Mouse (Mus musculus): ENCODE measurements around the gene Trim46. TPM values are rescaled to one million over a fixed set of nuclear protein-coding genes. Genes with fewer than 3 reads are reported as not detected.

Trim46 gene
- polyA plus RNA-seq, 1 experiment = 15.2 TPM

GRCm38 (mm10) chr3:89237682-89238081 lies 8.4 kb downstream of the Trim46 start:
- Histone ChIP-seq H3K36me3 (ENCODE audit: control insufficient read depth, insufficient read depth) (peaks cover 9% of the 10 kb centered on the region), H3K79me2 (ENCODE audit: control insufficient read depth, insufficient read depth) (no peaks in the 10 kb centered on the region), H3K4me3 (no peak overlapping the region), H3K4me2 (ENCODE audit: low read depth) (no peak overlapping the region), H3ac (ENCODE audit: control insufficient read depth, insufficient read length) (no peak overlapping the region), H3K27me3 (ENCODE audit: control insufficient read depth, insufficient read depth, insufficient read length) (no peaks in the 10 kb centered on the region)
- no peak for TF ChIP-seq TCF12 (IDR thresholded peaks at IDR 0.05; ENCODE audit: insufficient read depth, poor library complexity, severe bottlenecking)

- H3K4me3 ChIP-seq = no peak overlapping the region
- H3ac ChIP-seq (ENCODE audit: control insufficient read depth, insufficient read length) = no peak overlapping the region
- H3K27me3 ChIP-seq (ENCODE audit: control insufficient read depth, insufficient read depth, insufficient read length) = no peaks in the 10 kb centered on the region
- H3K79me2 ChIP-seq (ENCODE audit: control insufficient read depth, insufficient read depth) = no peaks in the 10 kb centered on the region
- H3K4me2 ChIP-seq (ENCODE audit: low read depth) = no peak overlapping the region
- H3K36me3 ChIP-seq (ENCODE audit: control insufficient read depth, insufficient read depth) = peaks cover 1% of the 10 kb centered on the region
- TF ChIP-seq MYOG (IDR thresholded peaks at IDR 0.05; ENCODE audit: control insufficient read depth in 1 of 3, insufficient read depth in 1 of 3, insufficient read length in 2 of 3, low read depth in 2 of 3) = no peak
- TF ChIP-seq CEBPB (IDR thresholded peaks at IDR 0.05; ENCODE audit: insufficient read depth, poor library complexity, severe bottlenecking) = no peak
- TF ChIP-seq REST (IDR thresholded peaks at IDR 0.05; ENCODE audit: insufficient read depth, insufficient read length) = no peak
- no peak for TF ChIP-seq MYOD1 (IDR thresholded peaks at IDR 0.05; ENCODE audit: control insufficient read depth in 1 of 3, insufficient read length in 2 of 3, low read depth in 2 of 3)
- no peak for TF ChIP-seq MAX (IDR thresholded peaks at IDR 0.05; ENCODE audit: low read depth)
- no peak for TF ChIP-seq POLR2A (IDR thresholded peaks at IDR 0.05; ENCODE audit: insufficient read length, low read depth)
Measured at GRCm38 (mm10) chr3:89236516-89236915, 9.6 kb downstream of the Trim46 start.

- no peaks in the 10 kb centered on the region for H3K36me3 ChIP-seq (ENCODE audit: control insufficient read depth, insufficient read depth)
- H3K4me3 ChIP-seq = no peak overlapping the region
- H3K79me2 ChIP-seq (ENCODE audit: control insufficient read depth, insufficient read depth) = no peaks in the 10 kb centered on the region
- TF ChIP-seq USF1 (IDR thresholded peaks at IDR 0.05; ENCODE audit: low read depth) (no peak), CEBPB (IDR thresholded peaks at IDR 0.05; ENCODE audit: insufficient read depth, poor library complexity, severe bottlenecking) (no peak), MAX (IDR thresholded peaks at IDR 0.05; ENCODE audit: low read depth) (no peak), TCF3 (IDR thresholded peaks at IDR 0.05; ENCODE audit: insufficient read length, low read depth) (no peak), MYOD1 (IDR thresholded peaks at IDR 0.05; ENCODE audit: control insufficient read depth in 1 of 3, insufficient read length in 2 of 3, low read depth in 2 of 3) (no peak), SRF (IDR thresholded peaks at IDR 0.05; ENCODE audit: control insufficient read depth, insufficient read length, low read depth) (no peak), REST (IDR thresholded peaks at IDR 0.05; ENCODE audit: insufficient read depth, insufficient read length) (no peak), E2F4 (IDR thresholded peaks at IDR 0.05; ENCODE audit: insufficient read depth) (no peak), POLR2AphosphoS2 (IDR thresholded peaks at IDR 0.05; ENCODE audit: insufficient read length, low read depth) (no peak), POLR2A (IDR thresholded peaks at IDR 0.05; ENCODE audit: insufficient read length, low read depth) (no peak), MYOG (IDR thresholded peaks at IDR 0.05; ENCODE audit: control insufficient read depth in 1 of 3, insufficient read depth in 1 of 3, insufficient read length in 2 of 3, low read depth in 2 of 3) (no peak), TCF12 (IDR thresholded peaks at IDR 0.05; ENCODE audit: insufficient read depth, poor library complexity, severe bottlenecking) (no peak)
- no peaks in the 10 kb centered on the region for H3K27me3 ChIP-seq (ENCODE audit: control insufficient read depth, insufficient read depth, insufficient read length)
- H3ac ChIP-seq (ENCODE audit: control insufficient read depth, insufficient read length) = no peak overlapping the region
- H3K4me2 ChIP-seq (ENCODE audit: low read depth) = no peak overlapping the region
Measured at GRCm38 (mm10) chr3:89233562-89234110, 12.5 kb downstream of the Trim46 start.

GRCm38 (mm10) chr3:89232614-89233013 lies 13.5 kb downstream of the Trim46 start:
- Histone ChIP-seq H3ac (ENCODE audit: control insufficient read depth, insufficient read length) (no peak overlapping the region), H3K4me3 (no peak overlapping the region), H3K36me3 (ENCODE audit: control insufficient read depth, insufficient read depth) (no peaks in the 10 kb centered on the region), H3K79me2 (ENCODE audit: control insufficient read depth, insufficient read depth) (no peaks in the 10 kb centered on the region), H3K4me2 (ENCODE audit: low read depth) (no peak overlapping the region), H3K27me3 (ENCODE audit: control insufficient read depth, insufficient read depth, insufficient read length) (no peaks in the 10 kb centered on the region)
- TF ChIP-seq POLR2A (IDR thresholded peaks at IDR 0.05; ENCODE audit: insufficient read length, low read depth) = no peak
- TF ChIP-seq E2F4 (IDR thresholded peaks at IDR 0.05; ENCODE audit: insufficient read depth) = no peak
- no peak for TF ChIP-seq POLR2AphosphoS2 (IDR thresholded peaks at IDR 0.05; ENCODE audit: insufficient read length, low read depth)
- TF ChIP-seq USF1 (IDR thresholded peaks at IDR 0.05; ENCODE audit: low read depth) = no peak
- TF ChIP-seq TCF12 (IDR thresholded peaks at IDR 0.05; ENCODE audit: insufficient read depth, poor library complexity, severe bottlenecking) = no peak
- no peak for TF ChIP-seq REST (IDR thresholded peaks at IDR 0.05; ENCODE audit: insufficient read depth, insufficient read length)
- TF ChIP-seq MYOG (IDR thresholded peaks at IDR 0.05; ENCODE audit: control insufficient read depth in 1 of 3, insufficient read depth in 1 of 3, insufficient read length in 2 of 3, low read depth in 2 of 3) = no peak
- TF ChIP-seq CEBPB (IDR thresholded peaks at IDR 0.05; ENCODE audit: insufficient read depth, poor library complexity, severe bottlenecking) = no peak
- no peak for TF ChIP-seq MYOD1 (IDR thresholded peaks at IDR 0.05; ENCODE audit: control insufficient read depth in 1 of 3, insufficient read length in 2 of 3, low read depth in 2 of 3)
- TF ChIP-seq SRF (IDR thresholded peaks at IDR 0.05; ENCODE audit: control insufficient read depth, insufficient read length, low read depth) = no peak
- no peak for TF ChIP-seq MAX (IDR thresholded peaks at IDR 0.05; ENCODE audit: low read depth)
- no peak for TF ChIP-seq TCF3 (IDR thresholded peaks at IDR 0.05; ENCODE audit: insufficient read length, low read depth)

GRCm38 (mm10) chr3:89231772-89232275 lies 14.3 kb downstream of the Trim46 start:
- no peak overlapping the region for H3K4me3 ChIP-seq
- H3K27me3 ChIP-seq (ENCODE audit: control insufficient read depth, insufficient read depth, insufficient read length) = no peaks in the 10 kb centered on the region
- H3ac ChIP-seq (ENCODE audit: control insufficient read depth, insufficient read length) = no peak overlapping the region
- H3K79me2 ChIP-seq (ENCODE audit: control insufficient read depth, insufficient read depth) = no peaks in the 10 kb centered on the region
- TF ChIP-seq CEBPB (IDR thresholded peaks at IDR 0.05; ENCODE audit: insufficient read depth, poor library complexity, severe bottlenecking) = no peak
- no peak for TF ChIP-seq POLR2AphosphoS2 (IDR thresholded peaks at IDR 0.05; ENCODE audit: insufficient read length, low read depth)
- TF ChIP-seq MYOD1 (IDR thresholded peaks at IDR 0.05; ENCODE audit: control insufficient read depth in 1 of 3, insufficient read length in 2 of 3, low read depth in 2 of 3) = no peak
- TF ChIP-seq MAX (IDR thresholded peaks at IDR 0.05; ENCODE audit: low read depth) = no peak
- TF ChIP-seq E2F4 (IDR thresholded peaks at IDR 0.05; ENCODE audit: insufficient read depth) = no peak
- no peak for TF ChIP-seq TCF3 (IDR thresholded peaks at IDR 0.05; ENCODE audit: insufficient read length, low read depth)
- no peak for TF ChIP-seq POLR2A (IDR thresholded peaks at IDR 0.05; ENCODE audit: insufficient read length, low read depth)
- no peak for TF ChIP-seq TCF12 (IDR thresholded peaks at IDR 0.05; ENCODE audit: insufficient read depth, poor library complexity, severe bottlenecking)
- no peak for TF ChIP-seq MYOG (IDR thresholded peaks at IDR 0.05; ENCODE audit: control insufficient read depth in 1 of 3, insufficient read depth in 1 of 3, insufficient read length in 2 of 3, low read depth in 2 of 3)
- TF ChIP-seq REST (IDR thresholded peaks at IDR 0.05; ENCODE audit: insufficient read depth, insufficient read length) = no peak
- TF ChIP-seq USF1 (IDR thresholded peaks at IDR 0.05; ENCODE audit: low read depth) = no peak
- TF ChIP-seq SRF (IDR thresholded peaks at IDR 0.05; ENCODE audit: control insufficient read depth, insufficient read length, low read depth) = no peak
- no peak overlapping the region for H3K4me2 ChIP-seq (ENCODE audit: low read depth)
- H3K36me3 ChIP-seq (ENCODE audit: control insufficient read depth, insufficient read depth) = no peaks in the 10 kb centered on the region

All from myocyte (in vitro differentiated cells).